In the genomic region with DNA sequence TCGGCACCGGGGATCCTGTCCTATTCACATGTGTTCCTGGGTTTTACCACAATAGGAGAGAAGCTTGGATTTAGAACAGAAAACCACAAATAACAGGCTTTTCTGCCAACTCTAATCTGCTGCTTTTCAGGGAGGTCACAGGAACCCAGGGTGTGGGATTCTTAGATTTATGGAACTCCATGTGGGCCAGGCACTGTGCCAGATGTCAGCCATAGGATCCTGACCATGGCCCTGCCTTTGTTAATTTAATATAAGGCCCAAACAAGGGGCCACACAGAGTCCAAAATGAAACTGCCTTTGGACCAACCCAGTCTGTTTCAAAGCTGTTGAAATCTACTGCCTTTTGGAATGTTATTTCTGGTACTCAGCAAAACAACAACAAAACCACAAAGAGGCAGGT, we compare ENCODE assay signal across 19 mouse cellular contexts. TPM values are rescaled to one million over a fixed set of nuclear protein-coding genes. Genes with fewer than 3 reads are reported as not detected.
A peak's percentile ranks its signal among the peaks of the same experiment; 100 is the strongest.
DNase-seq lines count a peak whose midpoint lies in the region; ATAC-seq and TF ChIP-seq lines count a peak whose summit lies in the region.
"Had no signal": no experiment of that assay in that cellular context is flagged by ENCODE, and none has a peak within 500 bp of the region (broad histone marks: within the 10 kb centered on the region; RNA-seq: fewer than 3 reads in every experiment).

No protein-coding gene starts in this region.

- H3K4me1 ChIP-seq in forebrain, postnatal 0 days (ENCODE audit: insufficient read depth), result no peaks in the 10 kb centered on the region
- H3K4me1 ChIP-seq in forebrain, embryonic 13.5 days, result peaks cover 53% of the 10 kb centered on the region
- peaks cover 52% of the 10 kb centered on the region for H3K4me1 ChIP-seq in midbrain, embryonic 12.5 days
- H3K4me1 ChIP-seq in midbrain, embryonic 16.5 days (ENCODE audit: control insufficient read depth, insufficient read depth, low read length), result peaks cover 25% of the 10 kb centered on the region
- peaks cover 34% of the 10 kb centered on the region for H3K4me1 ChIP-seq in midbrain, embryonic 14.5 days (ENCODE audit: control insufficient read depth, insufficient read depth, low read length)
- H3K4me1 ChIP-seq: megakaryocyte, embryonic 14.5 days had no signal

- H3K27ac ChIP-seq in forebrain, postnatal 0 days (ENCODE audit: low read depth, low read length), result no peak overlapping the region
- no peak overlapping the region for H3K27ac ChIP-seq in forebrain, embryonic 13.5 days
- H3K27ac ChIP-seq in midbrain, embryonic 12.5 days (replicated peaks), result peak overlapping the region; percentile 61
- no peak overlapping the region for H3K27ac ChIP-seq in midbrain, embryonic 16.5 days (ENCODE audit: low read length)
- no peak overlapping the region for H3K27ac ChIP-seq in midbrain, embryonic 14.5 days (replicated peaks; ENCODE audit: low read depth, low read length)
- H3K27ac ChIP-seq: hindbrain, embryonic 13.5 days; limb, embryonic 13.5 days had no signal

- no peak for TF ChIP-seq POLR2A in brain, embryonic 14.5 days (IDR thresholded peaks at IDR 0.05; ENCODE audit: borderline replicate concordance, extremely low read depth, insufficient read depth, insufficient read length, poor library complexity, severe bottlenecking)

- no peak for DNase-seq in forebrain, postnatal 0 days
- peak; percentile 53 for DNase-seq in brain, embryonic 14.5 days (ENCODE audit: low read depth)
- DNase-seq in midbrain, embryonic 14.5 days, result peak; percentile 31
- no peak for DNase-seq in left cerebral cortex, adult 18-20 months (ENCODE audit: low spot score in 2 of 2)
- DNase-seq: cerebellum, adult 2 months; gastrocnemius, postnatal 25 days; kidney, postnatal 14 days; lung, postnatal 10 days; right cerebral cortex, postnatal 14 days; thymus, postnatal 25 days had no signal

- no peaks in the 10 kb centered on the region for H3K36me3 ChIP-seq in forebrain, postnatal 0 days (ENCODE audit: insufficient read depth)
- H3K36me3 ChIP-seq in forebrain, embryonic 13.5 days (ENCODE audit: poor library complexity, severe bottlenecking), result no peaks in the 10 kb centered on the region
- no peaks in the 10 kb centered on the region for H3K36me3 ChIP-seq in midbrain, embryonic 12.5 days
- no peaks in the 10 kb centered on the region for H3K36me3 ChIP-seq in midbrain, embryonic 16.5 days (ENCODE audit: control insufficient read depth, insufficient read depth, low read length)
- no peaks in the 10 kb centered on the region for H3K36me3 ChIP-seq in midbrain, embryonic 14.5 days (ENCODE audit: control insufficient read depth, insufficient read depth, low read length)
- H3K36me3 ChIP-seq: hindbrain, embryonic 13.5 days; limb, embryonic 13.5 days had no signal

- no peak for ATAC-seq in forebrain, postnatal 0 days
- ATAC-seq in forebrain, embryonic 13.5 days, result no peak
- ATAC-seq in midbrain, embryonic 12.5 days (ENCODE audit: low FRiP score, low read depth), result no peak
- ATAC-seq in midbrain, embryonic 16.5 days, result no peak
- no peak for ATAC-seq in midbrain, embryonic 14.5 days (ENCODE audit: low FRiP score, low TSS enrichment)
- ATAC-seq: activated CD4-positive, CD25-positive, alpha-beta regulatory T cell, adult 4 months; Patski had no signal

- WGBS in forebrain, postnatal 0 days, result 17% methylated on average over 2 of the region's 2 CpGs
- WGBS in forebrain, embryonic 13.5 days, result 25% methylated on average over 2 of the region's 2 CpGs
- 32% methylated on average over 2 of the region's 2 CpGs for WGBS in midbrain, embryonic 12.5 days
- WGBS in midbrain, embryonic 16.5 days, result 14% methylated on average over 2 of the region's 2 CpGs
- 26% methylated on average over 2 of the region's 2 CpGs for WGBS in midbrain, embryonic 14.5 days

- H3K27me3 ChIP-seq in forebrain, postnatal 0 days (ENCODE audit: insufficient read depth, low read length), result peaks cover 3% of the 10 kb centered on the region; the same call in 1 of the 2 replicates
- H3K27me3 ChIP-seq in forebrain, embryonic 13.5 days, result no peaks in the 10 kb centered on the region
- peaks cover 15% of the 10 kb centered on the region; the same call in 1 of the 2 replicates for H3K27me3 ChIP-seq in midbrain, embryonic 12.5 days
- H3K27me3 ChIP-seq in midbrain, embryonic 16.5 days (ENCODE audit: control insufficient read depth, insufficient read depth, low read depth, low read length), result no peaks in the 10 kb centered on the region
- H3K27me3 ChIP-seq in midbrain, embryonic 14.5 days (ENCODE audit: control insufficient read depth, insufficient read depth, low read length), result no peaks in the 10 kb centered on the region
- H3K27me3 ChIP-seq: limb, embryonic 13.5 days had no signal

- no peaks in the 10 kb centered on the region for H3K9me3 ChIP-seq in forebrain, postnatal 0 days (ENCODE audit: low read length)
- no peaks in the 10 kb centered on the region for H3K9me3 ChIP-seq in forebrain, embryonic 13.5 days (replicated peaks)
- no peaks in the 10 kb centered on the region for H3K9me3 ChIP-seq in midbrain, embryonic 12.5 days
- H3K9me3 ChIP-seq in midbrain, embryonic 16.5 days (replicated peaks; ENCODE audit: control insufficient read depth, low read length, poor library complexity, severe bottlenecking), result no peaks in the 10 kb centered on the region
- H3K9me3 ChIP-seq in midbrain, embryonic 14.5 days (ENCODE audit: control insufficient read depth, low read length), result no peaks in the 10 kb centered on the region
- H3K9me3 ChIP-seq: hindbrain, embryonic 13.5 days; limb, embryonic 13.5 days had no signal

- 0 out of 2 replicates have a peak overlapping the region, but pooled peaks have one; percentile 10 for H3K9ac ChIP-seq in forebrain, postnatal 0 days
- no peak overlapping the region for H3K9ac ChIP-seq in forebrain, embryonic 13.5 days
- H3K9ac ChIP-seq in midbrain, embryonic 12.5 days (replicated peaks), result no peak overlapping the region
- H3K9ac ChIP-seq in midbrain, embryonic 16.5 days (ENCODE audit: low read depth, low read length), result no peak overlapping the region
- H3K9ac ChIP-seq in midbrain, embryonic 14.5 days (replicated peaks; ENCODE audit: low read length), result no peak overlapping the region
- H3K9ac ChIP-seq: hindbrain, embryonic 13.5 days; limb, embryonic 13.5 days had no signal

- no peak overlapping the region for H3K4me3 ChIP-seq in forebrain, postnatal 0 days (ENCODE audit: low read depth, low read length)
- no peak overlapping the region for H3K4me3 ChIP-seq in forebrain, embryonic 13.5 days
- no peak overlapping the region for H3K4me3 ChIP-seq in midbrain, embryonic 12.5 days
- no peak overlapping the region for H3K4me3 ChIP-seq in midbrain, embryonic 16.5 days (ENCODE audit: low read depth, low read length)
- no peak overlapping the region for H3K4me3 ChIP-seq in midbrain, embryonic 14.5 days (replicated peaks; ENCODE audit: low read depth, low read length)
- H3K4me3 ChIP-seq: erythroblast, embryonic 14.5 days; hindbrain, embryonic 13.5 days; limb, embryonic 13.5 days; megakaryocyte, embryonic 14.5 days had no signal

- H3K4me2 ChIP-seq in forebrain, postnatal 0 days (ENCODE audit: low read depth), result no peak overlapping the region
- no peak overlapping the region for H3K4me2 ChIP-seq in forebrain, embryonic 13.5 days
- no peak overlapping the region for H3K4me2 ChIP-seq in midbrain, embryonic 12.5 days (replicated peaks)
- H3K4me2 ChIP-seq in midbrain, embryonic 16.5 days (ENCODE audit: low read length), result no peak overlapping the region
- no peak overlapping the region for H3K4me2 ChIP-seq in midbrain, embryonic 14.5 days (ENCODE audit: low read length)
- H3K4me2 ChIP-seq: hindbrain, embryonic 13.5 days; limb, embryonic 13.5 days had no signal

- no peak for TF ChIP-seq CTCF in forebrain, postnatal 0 days (IDR thresholded peaks at IDR 0.05; ENCODE audit: low read depth)
- TF ChIP-seq CTCF in brain, embryonic 14.5 days (IDR thresholded peaks at IDR 0.05; ENCODE audit: borderline replicate concordance, extremely low read depth, insufficient read depth, insufficient read length), result no peak

RNA-seq across cellular contexts. Expression of gene Tox2, which starts 8.9 kb away (rescaled TPM):
- 2.8 and 8.0 TPM in 2 replicates for total RNA-seq in forebrain, postnatal 0 days (2014; rRNA removed)
- 21.0 and 35.2 TPM in 2 replicates for polyA plus RNA-seq in forebrain, postnatal 0 days (2015; fragmentation: Nextera tagmentation; extraction: Ambion mirVana)
- 17.9 and 20.6 TPM in 2 replicates for polyA plus RNA-seq in forebrain, embryonic 13.5 days (2015; fragmentation: Nextera tagmentation; extraction: Ambion mirVana)
- polyA plus RNA-seq in midbrain, embryonic 12.5 days (2016; fragmentation: Nextera tagmentation; extraction: Ambion mirVana), result 38.1 and 39.4 TPM in 2 replicates
- 54.5 and 55.3 TPM in 2 replicates for polyA plus RNA-seq in midbrain, embryonic 16.5 days (2015; fragmentation: Nextera tagmentation; extraction: Ambion mirVana)
- 67.0 and 70.4 TPM in 2 replicates for polyA plus RNA-seq in brain, embryonic 14.5 days (2012; rRNA removed)
- polyA plus RNA-seq in midbrain, embryonic 14.5 days (2014; fragmentation: Nextera tagmentation; extraction: Ambion mirVana), result 36.7 and 46.8 TPM in 2 replicates
- total RNA-seq in left cerebral cortex, adult 18-20 months (2021), result 10 to 100 TPM; 28.0 to 32.5 TPM
- polyA plus RNA-seq: Patski had no signal

Comparison
In these comparisons a context has a peak if more than half of its experiments do, and no peak if none do; other contexts are left out.
1. DNase-seq: peak in brain, embryonic 14.5 days (single experiment) and midbrain, embryonic 14.5 days (single experiment); none in forebrain, postnatal 0 days (single experiment) and left cerebral cortex, adult 18-20 months (0 of 2).